Mouse (Mus musculus): ENCODE results near the gene Trmt1.

DNA sequence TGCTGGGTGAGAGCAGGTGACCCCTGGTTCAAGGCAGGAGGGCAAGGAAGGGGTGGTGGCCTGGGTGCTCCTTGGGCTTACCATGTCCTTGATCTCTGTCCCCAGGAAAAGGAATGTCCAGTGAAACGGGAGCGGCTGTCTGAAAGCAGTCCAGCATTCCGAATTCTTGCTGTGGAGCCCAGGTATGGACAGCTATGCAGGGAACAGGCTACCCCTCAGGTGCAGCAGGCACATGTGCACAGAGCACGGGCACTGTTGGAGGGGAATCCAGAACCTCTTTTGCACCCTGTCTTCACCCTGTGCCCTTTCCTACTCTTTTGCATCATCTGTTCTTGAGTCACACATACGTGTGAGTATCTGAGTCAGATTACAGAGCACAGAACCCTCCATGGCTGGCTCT, 12.2 kb downstream of the Trmt1 start:
- TF ChIP-seq CTCF (IDR thresholded peaks at IDR 0.05; ENCODE audit: control insufficient read depth, insufficient read depth, insufficient replicate concordance, low read depth, low read length): no peak
- no peak for TF ChIP-seq POLR2A (IDR thresholded peaks at IDR 0.05; ENCODE audit: control insufficient read depth, low read depth, low read length)
